Mouse (Mus musculus): ENCODE data around the gene Col26a1. TPM values are rescaled to one million over a fixed set of nuclear protein-coding genes. Genes with fewer than 3 reads are reported as not detected.

The Col26a1 gene
- total RNA-seq, 2 experiments from 2014 or later = 2.3 to 4.1 TPM

DNA sequence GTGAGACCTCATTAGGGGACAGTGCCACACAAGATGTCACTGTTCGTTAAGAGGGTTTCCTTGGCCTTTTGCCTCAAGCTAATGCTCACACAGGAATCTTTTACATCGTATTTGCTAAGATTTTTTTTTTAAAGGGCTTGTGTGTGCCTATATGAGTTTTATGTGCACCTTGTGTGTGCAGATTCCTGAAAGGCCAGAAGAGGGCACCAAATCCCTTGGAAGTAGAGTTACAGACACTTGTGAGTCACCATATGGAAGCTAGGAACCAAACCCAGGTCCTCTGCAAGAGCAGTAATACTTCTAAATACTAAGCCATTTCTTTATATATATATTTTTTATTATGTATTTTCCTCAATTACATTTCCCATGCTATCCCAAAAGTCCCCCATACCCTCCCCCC lies 62.1 kb downstream of the Col26a1 start:
- no peak for DNase-seq
- intact Hi-C loops (cut with DNase I) = no loop called here

- intact Hi-C loops (cut with DNase I) = no loop called here
- no peak for DNase-seq
These were observed 63.3 kb downstream of the Col26a1 start for GRCm38 (mm10) chr5:136819686-136820085.

DNA sequence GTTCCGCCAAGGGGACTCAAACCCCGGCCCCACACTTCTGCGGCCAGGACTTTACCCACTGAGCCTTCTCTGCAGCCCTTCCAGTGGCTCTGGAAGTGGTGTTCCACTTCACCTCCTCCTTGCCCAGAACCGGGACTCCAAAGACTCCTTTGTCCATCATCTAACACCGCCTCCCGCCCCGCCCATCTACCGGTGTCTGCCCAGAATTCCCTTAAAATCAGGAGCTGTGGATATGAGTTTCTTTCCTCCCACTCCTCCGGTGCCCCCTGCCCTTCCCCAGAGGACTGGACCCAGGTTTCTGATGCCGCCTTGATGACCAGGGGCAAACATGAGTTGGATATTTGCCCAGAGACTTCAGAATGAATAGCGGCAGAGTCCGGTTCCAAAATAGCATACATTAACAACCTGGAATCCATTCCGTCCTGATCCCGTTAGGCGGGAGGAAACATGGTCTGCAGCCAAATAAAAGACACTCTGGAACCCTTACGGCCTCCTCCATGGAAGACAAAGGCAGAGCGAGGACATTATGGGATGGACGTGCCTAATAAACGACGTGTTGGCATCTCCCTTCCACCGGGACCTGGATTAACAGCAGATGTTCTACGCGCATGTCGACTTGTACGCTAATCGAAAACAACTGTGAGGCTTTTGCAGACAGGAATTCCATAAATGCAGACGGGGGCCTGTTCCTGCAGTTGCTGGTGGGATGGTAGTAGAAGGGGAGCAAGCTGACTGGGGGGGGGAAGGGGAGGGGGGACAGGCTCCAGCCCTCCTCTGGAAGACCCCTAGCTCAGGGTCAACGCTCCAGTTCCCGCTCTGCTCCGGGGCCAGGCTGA lies 72.3 kb downstream of the Col26a1 start:
- no peak for DNase-seq
- intact Hi-C loops (cut with DNase I) = no loop called here

DNA sequence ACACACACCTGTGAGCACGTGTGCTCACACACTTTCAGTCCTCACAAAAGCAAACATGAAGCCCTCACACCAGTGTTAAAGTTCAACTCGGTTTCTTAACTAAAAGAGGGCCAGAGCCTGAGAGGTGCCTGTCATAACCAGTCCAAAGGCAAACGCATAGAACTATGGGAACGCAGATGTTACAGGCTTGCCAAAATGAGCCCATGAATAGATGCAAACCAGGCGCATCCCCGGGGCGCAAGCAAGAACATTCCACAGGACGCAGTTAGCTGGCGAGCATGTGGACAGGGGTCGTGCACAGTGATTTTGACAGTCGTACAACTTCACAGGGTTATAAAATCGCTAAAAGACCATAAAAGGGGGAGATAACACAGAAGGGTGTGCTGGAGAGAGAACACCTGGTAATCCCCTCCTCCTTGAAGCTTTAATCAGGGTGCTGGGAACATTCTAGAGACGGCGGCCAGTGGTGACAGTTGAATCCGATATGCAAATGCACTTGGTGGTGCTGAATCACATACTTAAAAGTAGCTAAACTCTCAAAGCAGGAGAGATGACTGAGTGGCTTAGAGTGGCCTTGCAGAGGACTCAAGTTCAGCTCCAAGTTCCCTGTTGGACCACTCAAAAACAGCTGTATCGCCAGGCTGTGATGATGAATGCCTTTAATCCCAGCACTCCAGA lies 76.5 kb downstream of the Col26a1 start:
- intact Hi-C loops (cut with DNase I) = no loop called here
- no peak for DNase-seq

- DNase-seq = no peak
These were observed 78.0 kb downstream of the Col26a1 start for GRCm38 (mm10) chr5:136805019-136805418.

GRCm38 (mm10) chr5:136804246-136804645 lies 78.8 kb downstream of the Col26a1 start:
- no peak for DNase-seq
- intact Hi-C loops (cut with DNase I) = no loop called here

More at GRCm38 (mm10) chr5:136805019-136805418, 78.0 kb downstream of the Col26a1 start:
- intact Hi-C loops (cut with DNase I) = no loop called here

- intact Hi-C loops (cut with DNase I) = no loop called here
- DNase-seq = no peak
These were observed 80.3 kb downstream of the Col26a1 start for GRCm38 (mm10) chr5:136802732-136803131.

- intact Hi-C loops (cut with DNase I) = no loop called here
These were observed 86.1 kb downstream of the Col26a1 start for GRCm38 (mm10) chr5:136796917-136797316.

DNA sequence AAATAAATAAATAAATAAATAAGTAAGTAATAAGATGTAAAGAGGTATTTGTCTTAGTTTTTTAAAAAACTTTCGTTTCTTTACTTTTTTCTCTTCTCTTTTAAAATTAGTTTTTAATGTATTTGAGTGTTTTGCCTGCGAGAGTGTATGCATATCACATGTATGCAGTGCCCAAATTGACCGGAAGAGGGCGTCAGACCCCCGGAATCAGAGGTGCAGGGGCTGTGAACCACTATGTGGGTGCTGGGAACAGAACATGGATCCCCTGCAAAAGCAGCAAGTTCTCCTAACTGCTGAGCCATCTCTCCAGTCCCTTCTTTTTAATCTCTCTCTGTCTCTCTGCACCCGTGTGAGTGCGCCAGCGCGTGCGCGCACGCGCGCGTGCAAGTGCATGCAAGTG lies 89.2 kb downstream of the Col26a1 start:
- intact Hi-C loops (cut with DNase I) = loop anchor here (5.0 kb wide), 1 partner anchor 48 kb away; no protein-coding TSS in a partner anchor
- no peak for DNase-seq

More at GRCm38 (mm10) chr5:136796917-136797316, 86.1 kb downstream of the Col26a1 start:
- DNase-seq = no peak

DNA sequence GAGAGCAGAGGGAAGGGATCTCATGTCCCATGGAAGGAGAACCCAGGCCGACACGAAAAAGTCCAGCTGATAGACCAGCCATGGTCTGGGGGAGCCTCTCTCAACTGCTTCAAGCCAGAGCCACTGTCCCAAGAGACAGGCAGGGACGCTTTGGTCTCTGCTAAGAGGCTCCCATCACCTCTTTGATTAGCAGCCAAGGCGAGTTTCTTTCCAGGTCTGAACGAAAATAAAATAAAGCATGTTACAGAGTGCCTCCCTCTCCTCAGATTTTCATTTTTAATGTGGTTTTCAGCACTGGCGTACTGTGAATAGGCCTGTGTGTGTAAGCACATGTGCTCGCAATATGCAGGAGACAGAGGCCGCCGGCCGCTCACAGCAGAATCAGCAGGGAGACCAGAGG lies 90.5 kb downstream of the Col26a1 start:
- intact Hi-C loops (cut with DNase I) = loop anchor here (5.0 kb wide), 1 partner anchor 50 kb away; no protein-coding TSS in a partner anchor
- no peak for DNase-seq

- intact Hi-C loops (cut with DNase I) = loop anchor here (5.0 kb wide), 1 partner anchor 51 kb away; no protein-coding TSS in a partner anchor
- DNase-seq = no peak
These were observed 91.8 kb downstream of the Col26a1 start for GRCm38 (mm10) chr5:136791204-136791603.

DNA sequence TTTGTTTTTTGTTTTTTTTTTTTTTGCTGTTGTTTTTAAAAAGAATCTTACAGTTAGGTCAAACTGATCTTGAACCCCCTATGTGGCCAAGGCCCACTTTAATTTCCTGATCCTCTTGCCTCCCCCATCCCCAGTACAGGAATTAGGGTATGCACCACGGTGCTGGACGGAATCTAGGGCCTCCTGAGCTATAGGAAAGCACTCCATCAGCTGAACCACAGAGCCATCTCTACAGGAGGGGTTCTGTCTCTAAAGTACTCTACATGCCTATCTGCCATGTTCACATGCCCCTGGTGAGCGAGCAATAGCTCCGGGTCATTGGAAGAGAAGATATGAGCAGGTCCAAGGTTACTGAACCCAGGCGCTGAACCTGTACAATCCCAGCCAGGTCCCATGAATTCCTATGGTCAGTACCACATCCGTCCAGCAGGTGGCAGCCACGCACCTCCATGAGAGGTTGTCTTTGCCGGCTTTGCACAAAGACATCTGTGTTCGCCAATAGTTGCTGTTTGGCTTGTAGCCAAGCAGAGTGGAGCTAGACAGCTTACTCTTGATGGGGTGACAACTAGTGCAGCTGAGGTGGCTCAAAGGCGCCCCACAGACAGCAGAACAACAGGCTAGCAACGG lies 92.3 kb downstream of the Col26a1 start:
- DNase-seq = peak; percentile 83 to 87
- intact Hi-C loops (cut with DNase I) = loop anchor here (1.0 to 5.0 kb wide), 2 partner anchors 52 to 91 kb away; no protein-coding TSS in a partner anchor

GRCm38 (mm10) chr5:136784531-136784930 lies 98.5 kb downstream of the Col26a1 start:
- intact Hi-C loops (cut with DNase I) = no loop called here
- no peak for DNase-seq

DNA sequence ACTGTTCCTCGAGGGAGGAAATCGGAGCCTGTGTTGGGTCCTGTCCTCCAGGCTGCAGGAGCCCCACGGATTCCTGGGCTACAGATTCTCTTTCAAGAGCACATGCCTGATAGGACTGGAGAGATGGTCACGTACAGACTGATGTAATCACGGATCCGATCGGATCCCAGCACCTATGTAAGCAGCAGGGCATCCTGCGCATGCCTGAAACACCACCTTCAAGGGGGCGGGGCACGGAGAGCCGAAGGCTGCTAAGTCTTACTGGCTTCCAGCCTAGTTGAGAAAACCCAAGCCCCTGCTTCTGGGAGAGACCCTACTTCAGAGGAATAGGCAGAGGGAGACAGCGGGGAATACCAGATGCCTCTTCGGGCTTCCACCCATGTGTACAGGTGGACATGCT lies 100.4 kb downstream of the Col26a1 start:
- no peak for DNase-seq

GRCm38 (mm10) chr5:136780465-136780864 lies 102.5 kb downstream of the Col26a1 start:
- intact Hi-C loops (cut with DNase I) = no loop called here
- no peak for DNase-seq

More for the DNA sequence above, 100.4 kb downstream of the Col26a1 start:
- intact Hi-C loops (cut with DNase I) = no loop called here

DNA sequence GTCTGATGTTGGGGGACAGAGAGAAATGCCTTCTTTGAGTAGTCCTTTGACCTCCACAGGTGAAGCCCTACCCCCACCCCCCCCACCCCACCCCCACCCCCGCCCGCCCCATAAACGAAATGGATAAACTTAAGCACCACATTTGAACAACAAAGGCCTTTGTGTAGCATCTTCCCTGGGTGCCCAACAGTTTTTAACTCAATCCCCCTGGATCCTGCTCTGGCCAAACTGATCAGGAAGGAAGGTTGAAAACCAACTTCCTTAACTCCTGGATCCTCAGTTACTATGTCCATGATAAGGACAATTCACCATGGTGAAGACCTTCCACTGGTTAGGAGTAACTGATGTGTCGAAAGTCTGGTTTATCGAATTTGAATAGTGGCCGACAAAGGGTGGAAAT lies 103.1 kb downstream of the Col26a1 start:
- DNase-seq = no peak
- intact Hi-C loops (cut with DNase I) = no loop called here

GRCm38 (mm10) chr5:136775548-136775947 lies 107.5 kb downstream of the Col26a1 start:
- intact Hi-C loops (cut with DNase I) = no loop called here
- no peak for DNase-seq

- intact Hi-C loops (cut with DNase I) = no loop called here
- no peak for DNase-seq
These were observed 109.7 kb downstream of the Col26a1 start for GRCm38 (mm10) chr5:136773044-136774039.

DNA sequence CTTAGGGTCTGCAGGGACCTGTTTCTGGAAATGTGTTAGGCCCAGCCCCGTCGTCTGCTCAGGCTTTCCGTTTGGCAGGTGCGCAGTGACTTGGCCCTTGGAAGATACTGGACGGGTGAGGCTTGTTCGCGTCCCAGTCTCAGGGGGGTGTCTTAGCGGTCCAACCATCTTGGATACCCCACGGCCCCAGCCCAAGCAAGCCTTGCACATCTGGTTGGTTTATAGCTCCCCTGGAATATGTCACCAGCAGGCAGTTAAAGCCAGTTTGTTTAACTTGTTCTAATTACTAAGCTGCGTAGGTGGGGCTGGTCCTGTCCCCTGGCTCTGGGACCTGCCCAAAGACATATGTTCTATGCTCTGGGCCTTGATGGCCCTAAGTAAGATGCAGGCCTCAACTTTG lies 111.9 kb downstream of the Col26a1 start:
- DNase-seq = no peak
- intact Hi-C loops (cut with DNase I) = no loop called here

GRCm38 (mm10) chr5:136767304-136767703 lies 115.7 kb downstream of the Col26a1 start:
- no peak for DNase-seq
- intact Hi-C loops (cut with DNase I) = no loop called here
